Mouse (Mus musculus) heart, adult 2 months (tissue): ENCODE measurements around the gene Cacul1.

ENCODE experiments used
- CTCF ChIP-seq: fragments of 200-600 bp; IDR thresholded peaks from 2 replicates; pipeline ENCODE4 v1.8.1; 2022; ENCODE audit warnings: antibody characterized with exemption, mild to moderate bottlenecking, moderate library complexity
- EP300 ChIP-seq: fragments of 200-500 bp; IDR thresholded peaks from 2 replicates; pipeline ENCODE4 v1.6.1; 2011; ENCODE audit warnings: low read depth, low read length, control low read depth; ENCODE audit not compliant: insufficient read depth
- POLR2A ChIP-seq: fragments of 200-500 bp; IDR thresholded peaks from 2 replicates; pipeline ENCODE4 v1.6.1; 2011; ENCODE audit warnings: mild to moderate bottlenecking, low read depth, low read length, control low read depth; ENCODE audit not compliant: insufficient read depth

- no peak for TF ChIP-seq POLR2A
- no peak for TF ChIP-seq CTCF
- TF ChIP-seq EP300 = no peak
Measured at GRCm38 (mm10) chr19:60489566-60489965, 91.3 kb downstream of the Cacul1 start.
